Mouse (Mus musculus): ENCODE results near the gene Dock11.

GRCm38 (mm10) chrX:36077164-36077563 lies 188.5 kb downstream of the Dock11 start:
- TF ChIP-seq POLR2A (IDR thresholded peaks at IDR 0.05; ENCODE audit: low read depth, low read length) (no peak), CTCF (IDR thresholded peaks at IDR 0.05; ENCODE audit: extremely low read depth, insufficient read length, insufficient replicate concordance, low read depth, low read length) (no peak)

Measured in small intestine, adult 2 months (tissue).